Mouse (Mus musculus) lung, adult 2 months (tissue): ENCODE results near the gene Hecw2. TPM values are rescaled to one million over a fixed set of nuclear protein-coding genes. Genes with fewer than 3 reads are reported as not detected.

Experiments
- DNase-seq: peaks from one replicate; pipeline ENCODE4 v3.0.0; 2022
- H3K4me1 ChIP-seq: fragments of 200-500 bp; 2 replicates; pipeline ENCODE4 v1.6.1; 2011; ENCODE audit warnings: low read length; ENCODE audit not compliant: control insufficient read depth, insufficient read depth
- H3K4me3 ChIP-seq: fragments of 200-500 bp; replicated peaks from 2 replicates; pipeline ENCODE3; 2011; ENCODE audit warnings: low read depth, mild to moderate bottlenecking, control low read depth, low read length; ENCODE audit errors: extremely low read depth
- CTCF ChIP-seq: fragments of 200-500 bp; IDR thresholded peaks from 2 replicates; pipeline ENCODE4 v1.5.1; 2011; ENCODE audit warnings: mild to moderate bottlenecking, low read length, control low read depth; ENCODE audit not compliant: insufficient read depth
- POLR2A ChIP-seq: fragments of 200-500 bp; IDR thresholded peaks from 2 replicates; pipeline ENCODE4 v1.6.1; 2011; ENCODE audit warnings: low read depth, mild to moderate bottlenecking, control low read depth, low read length, borderline replicate concordance; ENCODE audit errors: extremely low read depth
- WGBS: fragments of 180-500 bp; shearing (Covaris S2); methylation state at CpG from one replicate; pipeline ENCODE4 v1.1.7; 2018; 5-methylcytosine and 5-hydroxymethylcytosine counted together
- polyA plus RNA-seq: library from polyadenylated mRNA; depleted of rRNA; stranded (reverse); fragments of >200 nt; gene quantifications from 2 replicates; pipeline ENCODE4 v1.2.3, GENCODE M21; 2012

Gene Hecw2
- polyA plus RNA-seq, 1 experiment: 5.8 TPM

- TF ChIP-seq POLR2A (no peak), CTCF (no peak)
- Histone ChIP-seq H3K4me3 (no peak overlapping the region), H3K4me1 (peaks cover 2% of the 10 kb centered on the region; the same call in 1 of the 2 replicates)
- WGBS: 31% methylated on average over 5 of the region's 5 CpGs
- DNase-seq: no peak
Observed at GRCm38 (mm10) chr1:53974941-53975340, 220.0 kb downstream of the Hecw2 start.

- H3K4me3 ChIP-seq: no peak overlapping the region
- H3K4me1 ChIP-seq: no peaks in the 10 kb centered on the region
- WGBS: 49% methylated on average over 5 of the region's 5 CpGs
- TF ChIP-seq POLR2A: no peak
- TF ChIP-seq CTCF: no peak
- DNase-seq: no peak
Observed at GRCm38 (mm10) chr1:53970326-53970977, 224.5 kb downstream of the Hecw2 start.

- no peak for DNase-seq
- no peak for TF ChIP-seq POLR2A
- no peak for TF ChIP-seq CTCF
- Histone ChIP-seq H3K4me3 (no peak overlapping the region), H3K4me1 (peaks cover 3% of the 10 kb centered on the region; the same call in 1 of the 2 replicates)
- WGBS: 44% methylated on average over 5 of the region's 5 CpGs
Observed at GRCm38 (mm10) chr1:53952395-53952794, 242.6 kb downstream of the Hecw2 start.

GRCm38 (mm10) chr1:53945815-53946214, 249.2 kb downstream of the Hecw2 start:
- DNase-seq: no peak
- no peak for TF ChIP-seq CTCF
- TF ChIP-seq POLR2A: no peak
- WGBS: 32% methylated on average over 2 of the region's 2 CpGs
- Histone ChIP-seq H3K4me3 (no peak overlapping the region), H3K4me1 (peaks cover 7% of the 10 kb centered on the region; the same call in 1 of the 2 replicates)

- no peak for DNase-seq
- Histone ChIP-seq H3K4me1 (peaks cover 7% of the 10 kb centered on the region; the same call in 1 of the 2 replicates), H3K4me3 (no peak overlapping the region)
- 71% methylated on average over 8 of the region's 8 CpGs for WGBS
- TF ChIP-seq POLR2A (no peak), CTCF (no peak)
Observed at GRCm38 (mm10) chr1:53942468-53942867, 252.5 kb downstream of the Hecw2 start.

GRCm38 (mm10) chr1:53941528-53941927, 253.4 kb downstream of the Hecw2 start:
- TF ChIP-seq POLR2A: no peak
- Histone ChIP-seq H3K4me1 (peaks cover 7% of the 10 kb centered on the region; the same call in 1 of the 2 replicates), H3K4me3 (no peak overlapping the region)
- DNase-seq: no peak
- 18% methylated on average over 3 of the region's 3 CpGs for WGBS

GRCm38 (mm10) chr1:53940268-53941017, 254.5 kb downstream of the Hecw2 start:
- DNase-seq: no peak
- Histone ChIP-seq H3K4me3 (no peak overlapping the region), H3K4me1 (peaks cover 5% of the 10 kb centered on the region; the same call in 1 of the 2 replicates)
- WGBS: 21% methylated on average over 13 of the region's 13 CpGs
- TF ChIP-seq CTCF (no peak), POLR2A (no peak)

- 51% methylated on average over 4 of the region's 4 CpGs for WGBS
- Histone ChIP-seq H3K4me3 (no peak overlapping the region), H3K4me1 (peaks cover 3% of the 10 kb centered on the region; the same call in 1 of the 2 replicates)
- TF ChIP-seq POLR2A (no peak), CTCF (no peak)
- DNase-seq: no peak
Observed at GRCm38 (mm10) chr1:53939291-53939690, 255.7 kb downstream of the Hecw2 start.

- peaks cover 8% of the 10 kb centered on the region for H3K4me1 ChIP-seq
- no peak overlapping the region for H3K4me3 ChIP-seq
- TF ChIP-seq POLR2A: no peak
- no peak for TF ChIP-seq CTCF
- DNase-seq: no peak
- 58% methylated on average over 2 of the region's 2 CpGs for WGBS
Observed at GRCm38 (mm10) chr1:53933308-53933707, 261.7 kb downstream of the Hecw2 start.
